Mouse (Mus musculus): ENCODE data around the gene Pias3. TPM values are rescaled to one million over a fixed set of nuclear protein-coding genes. Genes with fewer than 3 reads are reported as not detected.
A peak's percentile ranks its signal among the peaks of the same experiment; 100 is the strongest.
"Not testable (repeated sequence)": the region's sequence is repeated elsewhere in the genome, so short reads cannot be mapped to it uniquely, and the experiment has no call there.

Gene Pias3
- polyA plus RNA-seq, 1 experiment from 2014 or later, result 45.2 TPM

DNA sequence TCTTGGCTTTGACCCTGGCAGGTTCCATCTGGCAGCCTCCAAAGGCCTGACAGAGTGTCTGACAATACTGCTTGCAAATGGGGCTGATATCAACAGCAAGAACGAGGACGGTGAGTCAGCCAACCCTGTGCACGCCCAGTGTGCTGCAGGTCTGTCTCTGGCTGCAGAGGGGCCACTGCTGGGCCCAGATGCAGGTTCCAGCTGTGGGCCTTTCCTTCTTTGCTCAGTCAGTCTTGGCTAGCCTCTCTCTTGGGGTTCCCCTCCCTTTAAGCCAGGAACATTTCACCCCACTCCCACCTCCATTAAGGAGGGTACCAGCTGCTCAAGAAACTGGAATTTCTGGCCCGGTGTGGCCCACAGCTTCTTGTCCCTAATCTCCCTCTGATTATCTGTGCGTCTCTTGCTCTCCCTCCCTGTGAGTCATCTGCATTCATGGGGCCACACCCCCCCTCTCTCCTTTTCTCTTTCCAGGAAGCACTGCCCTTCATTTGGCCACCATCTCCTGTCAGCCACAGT is 17.0 kb upstream of the Pias3 start:
- Histone ChIP-seq H3K36me3 (ENCODE audit: control insufficient read depth, insufficient read depth, low read length) (no peaks in the 10 kb centered on the region), H3K4me1 (replicated peaks; ENCODE audit: control insufficient read depth, insufficient read depth, low read length) (no peaks in the 10 kb centered on the region; the same call in 1 of the 2 replicates), H3K9me3 (ENCODE audit: control insufficient read depth, low read length) (no peaks in the 10 kb centered on the region), H3K4me2 (ENCODE audit: low read depth, low read length, severe bottlenecking) (no peak overlapping the region), H3K9ac (ENCODE audit: low read length) (no peak overlapping the region), H3K27me3 (ENCODE audit: control insufficient read depth, insufficient read depth, low read length) (peaks cover 6% of the 10 kb centered on the region), H3K27ac (ENCODE audit: low read depth, low read length) (no peak overlapping the region), H3K4me3 (ENCODE audit: low read depth, low read length) (no peak overlapping the region)
- ATAC-seq (replicated peaks; ENCODE audit: low FRiP score), result no peak
- WGBS, result 24% methylated on average over 5 of the region's 5 CpGs
- no peak for DNase-seq (ENCODE audit: low spot score)

DNA sequence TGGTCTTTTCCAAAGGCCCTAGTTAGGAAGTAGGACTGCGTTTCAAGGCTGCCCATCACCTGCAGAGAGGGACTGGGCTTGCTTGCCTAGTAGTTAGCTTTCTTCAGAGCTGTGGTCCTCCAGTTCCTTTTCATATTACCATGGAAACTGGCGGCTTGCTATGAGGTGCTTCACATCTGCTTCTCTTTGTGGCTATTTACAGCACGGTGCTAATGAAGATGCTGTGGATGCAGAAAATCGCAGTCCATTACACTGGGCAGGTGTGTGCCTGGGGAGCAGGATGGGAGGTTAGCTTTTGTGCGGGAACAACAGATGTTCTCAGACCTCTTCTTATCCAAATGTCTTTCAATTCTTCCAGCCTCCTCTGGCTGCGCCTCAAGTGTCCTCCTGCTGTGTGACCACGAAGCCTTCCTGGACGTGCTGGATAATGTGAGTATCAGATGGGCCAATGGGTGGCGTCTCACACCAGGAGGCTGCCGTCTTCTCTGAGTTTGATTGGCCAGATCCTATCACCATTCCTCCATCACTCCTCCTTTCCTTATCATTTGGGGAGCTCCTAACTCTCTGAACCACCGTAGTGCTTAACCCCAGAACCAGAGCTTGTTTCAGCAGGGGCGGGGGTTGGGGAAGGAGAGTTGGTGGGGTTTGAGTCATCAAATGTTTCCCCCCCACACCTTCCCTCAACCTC is 15.8 kb upstream of the Pias3 start:
- H3K4me2 ChIP-seq (ENCODE audit: low read depth, low read length, severe bottlenecking), result no peak overlapping the region
- no peak for ATAC-seq (replicated peaks; ENCODE audit: low FRiP score)
- H3K9ac ChIP-seq (ENCODE audit: low read length), result no peak overlapping the region
- no peak overlapping the region for H3K4me3 ChIP-seq (ENCODE audit: low read depth, low read length)
- H3K36me3 ChIP-seq (ENCODE audit: control insufficient read depth, insufficient read depth, low read length), result no peaks in the 10 kb centered on the region
- DNase-seq (ENCODE audit: low spot score), result no peak
- peaks cover 6% of the 10 kb centered on the region for H3K27me3 ChIP-seq (ENCODE audit: control insufficient read depth, insufficient read depth, low read length)
- H3K4me1 ChIP-seq (replicated peaks; ENCODE audit: control insufficient read depth, insufficient read depth, low read length), result no peaks in the 10 kb centered on the region; the same call in 1 of the 2 replicates
- no peak overlapping the region for H3K27ac ChIP-seq (ENCODE audit: low read depth, low read length)
- WGBS, result 14% methylated on average over 12 of the region's 12 CpGs
- H3K9me3 ChIP-seq (ENCODE audit: control insufficient read depth, low read length), result no peaks in the 10 kb centered on the region

DNA sequence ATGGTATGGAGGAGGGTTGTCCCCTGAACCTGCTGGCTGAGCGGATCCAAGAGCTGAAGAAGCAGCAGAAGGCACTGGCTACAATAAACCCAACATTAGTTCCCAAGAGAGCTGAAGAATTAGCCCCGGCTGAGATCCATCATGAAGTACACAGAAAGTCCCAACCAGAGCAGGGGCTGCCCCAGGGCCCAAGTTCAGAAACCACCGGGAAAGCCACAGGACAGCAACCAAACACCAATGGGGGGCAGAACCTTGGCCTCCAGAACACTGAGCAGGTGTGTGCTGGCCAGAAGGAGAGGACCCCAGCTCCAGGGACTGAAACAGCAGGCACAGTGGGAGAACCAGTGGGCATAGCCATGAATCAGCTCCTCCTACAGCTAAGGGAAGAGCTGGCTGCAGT is 12.7 kb upstream of the Pias3 start:
- peaks cover 6% of the 10 kb centered on the region for H3K27me3 ChIP-seq (ENCODE audit: control insufficient read depth, insufficient read depth, low read length)
- H3K36me3 ChIP-seq (ENCODE audit: control insufficient read depth, insufficient read depth, low read length), result no peaks in the 10 kb centered on the region
- WGBS, result 89% methylated on average over 3 of the region's 3 CpGs
- no peak overlapping the region for H3K4me3 ChIP-seq (ENCODE audit: low read depth, low read length)
- DNase-seq (ENCODE audit: low spot score) (no peak), ATAC-seq (replicated peaks; ENCODE audit: low FRiP score) (no peak)
- no peak overlapping the region for H3K27ac ChIP-seq (ENCODE audit: low read depth, low read length)
- no peaks in the 10 kb centered on the region; the same call in 1 of the 2 replicates for H3K4me1 ChIP-seq (replicated peaks; ENCODE audit: control insufficient read depth, insufficient read depth, low read length)
- no peaks in the 10 kb centered on the region for H3K9me3 ChIP-seq (ENCODE audit: control insufficient read depth, low read length)
- H3K9ac ChIP-seq (ENCODE audit: low read length), result no peak overlapping the region
- no peak overlapping the region for H3K4me2 ChIP-seq (ENCODE audit: low read depth, low read length, severe bottlenecking)

DNA sequence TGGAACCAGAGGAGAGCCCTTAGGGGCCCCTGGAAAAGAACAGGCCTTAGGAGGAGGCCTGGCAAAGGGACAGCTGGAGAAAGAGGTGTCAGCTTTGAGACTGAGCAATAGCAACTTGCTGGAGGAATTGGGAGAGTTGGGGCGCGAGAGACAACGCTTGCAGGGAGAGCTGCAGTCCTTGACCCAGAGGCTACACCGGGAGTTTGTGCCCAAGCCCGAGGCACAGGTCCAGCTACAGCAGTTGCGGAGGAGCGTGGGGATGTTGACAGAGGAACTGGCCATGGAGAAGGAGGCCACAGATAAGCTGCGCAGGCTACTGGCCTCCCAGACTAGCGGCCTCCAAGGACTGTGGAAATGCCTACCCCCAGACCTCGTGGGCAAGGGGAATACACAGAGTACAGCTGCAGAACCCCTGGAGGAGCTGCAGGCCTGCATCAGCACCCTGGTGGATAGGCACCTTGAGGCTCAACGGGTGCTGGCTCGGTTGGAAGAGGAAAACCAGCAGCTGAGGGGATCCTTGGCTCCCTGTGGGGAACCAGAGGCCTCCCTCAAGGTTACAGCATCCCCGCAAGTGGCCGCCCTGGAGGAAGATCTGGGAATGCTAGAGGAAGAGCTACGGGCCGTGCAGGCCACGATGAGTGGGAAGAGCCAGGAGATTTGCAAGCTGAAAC is 11.9 kb upstream of the Pias3 start:
- H3K9ac ChIP-seq (ENCODE audit: low read length), result peak overlapping the region; percentile 24; the same call in 1 of the 2 replicates

DNA sequence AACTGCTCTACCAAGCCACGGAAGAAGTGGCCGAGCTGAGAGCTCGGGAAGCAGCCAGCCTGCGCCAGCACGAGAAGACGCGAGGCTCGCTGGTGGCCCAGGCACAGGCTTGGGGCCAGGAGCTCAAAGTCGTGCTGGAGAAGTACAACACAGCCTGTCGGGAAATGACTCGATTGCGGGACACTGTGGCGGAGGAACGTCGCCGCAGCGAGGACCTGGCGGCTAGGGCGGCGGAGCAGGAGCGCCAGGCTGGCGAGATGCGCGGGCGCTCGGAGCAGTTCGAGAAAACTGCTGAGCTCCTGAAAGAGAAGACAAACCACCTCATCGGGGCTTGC is 11.4 kb upstream of the Pias3 start:
- Histone ChIP-seq H3K36me3 (ENCODE audit: control insufficient read depth, insufficient read depth, low read length) (no peaks in the 10 kb centered on the region), H3K9me3 (ENCODE audit: control insufficient read depth, low read length) (no peaks in the 10 kb centered on the region), H3K4me1 (replicated peaks; ENCODE audit: control insufficient read depth, insufficient read depth, low read length) (no peaks in the 10 kb centered on the region; the same call in 1 of the 2 replicates), H3K4me2 (ENCODE audit: low read depth, low read length, severe bottlenecking) (peak overlapping the region; percentile 16), H3K27me3 (ENCODE audit: control insufficient read depth, insufficient read depth, low read length) (peaks cover 6% of the 10 kb centered on the region), H3K4me3 (ENCODE audit: low read depth, low read length) (no peak overlapping the region), H3K9ac (ENCODE audit: low read length) (peak overlapping the region; percentile 24; the same call in 1 of the 2 replicates), H3K27ac (ENCODE audit: low read depth, low read length) (no peak overlapping the region)
- ATAC-seq (replicated peaks; ENCODE audit: low FRiP score) (no peak), DNase-seq (ENCODE audit: low spot score) (no peak)
- 47% methylated on average over 28 of the region's 28 CpGs for WGBS

More for the DNA sequence above, 11.9 kb upstream of the Pias3 start:
- Histone ChIP-seq H3K4me2 (ENCODE audit: low read depth, low read length, severe bottlenecking) (peak overlapping the region; percentile 16), H3K9me3 (ENCODE audit: control insufficient read depth, low read length) (no peaks in the 10 kb centered on the region), H3K36me3 (ENCODE audit: control insufficient read depth, insufficient read depth, low read length) (no peaks in the 10 kb centered on the region), H3K4me1 (replicated peaks; ENCODE audit: control insufficient read depth, insufficient read depth, low read length) (no peaks in the 10 kb centered on the region; the same call in 1 of the 2 replicates), H3K27ac (ENCODE audit: low read depth, low read length) (no peak overlapping the region), H3K4me3 (ENCODE audit: low read depth, low read length) (no peak overlapping the region), H3K27me3 (ENCODE audit: control insufficient read depth, insufficient read depth, low read length) (peaks cover 6% of the 10 kb centered on the region)
- 58% methylated on average over 17 of the region's 17 CpGs for WGBS
- no peak for DNase-seq (ENCODE audit: low spot score)
- ATAC-seq (replicated peaks; ENCODE audit: low FRiP score), result no peak

DNA sequence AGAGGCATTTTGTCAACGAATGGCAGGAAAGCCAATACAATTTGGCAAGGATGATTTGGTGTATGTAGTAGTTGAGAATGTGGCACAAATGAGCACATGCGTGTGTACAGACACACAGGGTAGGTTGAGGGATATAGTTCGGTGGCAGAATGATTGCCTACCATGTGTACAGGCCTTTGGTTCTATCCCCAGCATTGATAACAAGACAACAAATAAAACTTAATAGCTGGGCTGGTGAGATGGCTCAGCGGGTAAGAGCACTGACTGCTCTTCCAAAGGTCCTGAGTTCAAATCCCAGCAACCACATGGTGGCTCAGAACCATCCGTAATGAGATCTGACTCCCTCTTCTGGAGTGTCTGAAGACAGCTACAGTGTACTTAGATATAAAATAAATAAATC is 10.1 kb upstream of the Pias3 start:
- WGBS, result 95% methylated on average over 5 of the region's 5 CpGs
- H3K9me3 ChIP-seq (ENCODE audit: control insufficient read depth, low read length); DNase-seq (ENCODE audit: low spot score); H3K9ac ChIP-seq (ENCODE audit: low read length); ATAC-seq (replicated peaks; ENCODE audit: low FRiP score); H3K36me3 ChIP-seq (ENCODE audit: control insufficient read depth, insufficient read depth, low read length); H3K4me3 ChIP-seq (ENCODE audit: low read depth, low read length); H3K27me3 ChIP-seq (ENCODE audit: control insufficient read depth, insufficient read depth, low read length); H3K4me2 ChIP-seq (ENCODE audit: low read depth, low read length, severe bottlenecking); H3K27ac ChIP-seq (ENCODE audit: low read depth, low read length); H3K4me1 ChIP-seq (replicated peaks; ENCODE audit: control insufficient read depth, insufficient read depth, low read length): not testable (repeated sequence)

DNA sequence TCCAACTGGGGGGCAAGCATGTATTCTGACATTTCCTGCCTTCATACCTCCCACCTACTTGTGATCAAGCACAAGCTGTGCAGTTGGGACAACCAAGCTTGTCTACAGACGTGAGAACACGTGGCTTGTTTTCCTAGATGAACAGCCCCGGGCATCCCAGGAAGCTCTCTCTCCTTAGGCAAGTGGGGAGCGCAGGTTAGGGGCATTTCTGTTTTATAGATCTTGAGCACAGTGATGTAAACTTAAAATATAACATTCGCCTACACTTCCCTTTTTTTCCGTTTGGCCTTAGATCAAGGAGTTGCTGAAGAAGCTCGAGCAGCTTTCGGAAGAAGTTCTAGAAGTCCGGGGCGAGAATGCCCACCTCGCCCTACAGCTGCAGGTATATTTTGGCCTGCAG is 7.3 kb upstream of the Pias3 start:
- Histone ChIP-seq H3K4me1 (replicated peaks; ENCODE audit: control insufficient read depth, insufficient read depth, low read length) (no peaks in the 10 kb centered on the region), H3K4me2 (ENCODE audit: low read depth, low read length, severe bottlenecking) (no peak overlapping the region), H3K9ac (ENCODE audit: low read length) (no peak overlapping the region), H3K4me3 (ENCODE audit: low read depth, low read length) (no peak overlapping the region), H3K27ac (ENCODE audit: low read depth, low read length) (no peak overlapping the region), H3K27me3 (ENCODE audit: control insufficient read depth, insufficient read depth, low read length) (no peaks in the 10 kb centered on the region), H3K36me3 (ENCODE audit: control insufficient read depth, insufficient read depth, low read length) (no peaks in the 10 kb centered on the region), H3K9me3 (ENCODE audit: control insufficient read depth, low read length) (no peaks in the 10 kb centered on the region)
- DNase-seq (ENCODE audit: low spot score) (no peak), ATAC-seq (replicated peaks; ENCODE audit: low FRiP score) (no peak)
- WGBS, result 89% methylated on average over 11 of the region's 11 CpGs

DNA sequence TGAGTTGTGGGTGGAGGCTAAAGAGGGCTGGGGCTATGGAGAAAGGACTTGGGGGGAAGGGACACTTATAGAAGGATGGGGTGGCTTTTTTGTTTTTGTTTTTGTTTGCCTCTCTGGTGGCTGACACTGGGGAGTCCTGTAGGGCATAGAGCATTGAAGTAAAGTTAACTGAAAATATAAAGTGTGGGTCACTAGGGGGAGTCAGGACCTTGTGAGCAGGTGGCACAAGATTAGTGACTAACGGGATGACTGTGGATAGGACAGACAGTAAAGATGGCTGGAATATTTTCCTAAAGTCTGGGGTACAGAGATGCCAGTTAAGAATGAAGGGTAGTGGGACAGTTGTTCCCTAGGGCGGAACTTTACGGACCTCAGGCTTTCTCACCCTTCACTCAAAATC is 5.9 kb upstream of the Pias3 start:
- no peak overlapping the region for H3K27ac ChIP-seq (ENCODE audit: low read depth, low read length)
- no peak overlapping the region for H3K9ac ChIP-seq (ENCODE audit: low read length)
- DNase-seq (ENCODE audit: low spot score) (no peak), ATAC-seq (replicated peaks; ENCODE audit: low FRiP score) (no peak)
- no peaks in the 10 kb centered on the region for H3K4me1 ChIP-seq (replicated peaks; ENCODE audit: control insufficient read depth, insufficient read depth, low read length)
- WGBS, result 44% methylated on average over 3 of the region's 3 CpGs
- no peaks in the 10 kb centered on the region for H3K27me3 ChIP-seq (ENCODE audit: control insufficient read depth, insufficient read depth, low read length)
- H3K4me2 ChIP-seq (ENCODE audit: low read depth, low read length, severe bottlenecking), result no peak overlapping the region
- H3K4me3 ChIP-seq (ENCODE audit: low read depth, low read length), result no peak overlapping the region
- no peaks in the 10 kb centered on the region for H3K36me3 ChIP-seq (ENCODE audit: control insufficient read depth, insufficient read depth, low read length)
- H3K9me3 ChIP-seq (ENCODE audit: control insufficient read depth, low read length), result no peaks in the 10 kb centered on the region

All from forebrain, embryonic 11.5 days (tissue).